Mouse (Mus musculus): ENCODE results near the gene Ahnak2.

- TF ChIP-seq CTCF (IDR thresholded peaks at IDR 0.05; ENCODE audit: low read depth, low read length) (no peak), POLR2A (IDR thresholded peaks at IDR 0.05; ENCODE audit: extremely low read depth, insufficient read depth, low read length) (no peak)
Observed at GRCm38 (mm10) chr12:112755900-112756299, 46.6 kb downstream of the Ahnak2 start.

All from liver, adult 2 months (tissue).